Mouse (Mus musculus) limb, embryonic 11.5 days (tissue): Measurements from ENCODE around the gene Actr5. TPM values are rescaled to one million over a fixed set of nuclear protein-coding genes. Genes with fewer than 3 reads are reported as not detected.
A peak's percentile ranks its signal among the peaks of the same experiment; 100 is the strongest.

ENCODE experiments used
- ATAC-seq: fragments of 200-750 bp; cut with Nextera tagmentation; 2 replicates; pipeline ENCODE4 v1.8.0; 2017; ENCODE audit warnings: low read depth; ENCODE audit not compliant: insufficient number of reproducible peaks, low FRiP score, low TSS enrichment
- DNase-seq: peaks from one replicate; pipeline ENCODE4 v3.0.0-alpha.2; 2015; ENCODE audit warnings: low spot score
- H3K27ac ChIP-seq: fragments of 300-500 bp; sonication (generic); replicated peaks from 2 replicates; pipeline ENCODE4 v1.5.1; 2014; ENCODE audit warnings: low read depth, mild to moderate bottlenecking, low read length
- H3K27me3 ChIP-seq: fragments of 300-500 bp; sonication (generic); 2 replicates; pipeline ENCODE4 v1.6.1; 2014; ENCODE audit warnings: mild to moderate bottlenecking, low read length, mixed read lengths; ENCODE audit not compliant: control insufficient read depth, insufficient read depth
- H3K36me3 ChIP-seq: fragments of 300-500 bp; sonication (generic); 2 replicates; pipeline ENCODE4 v1.6.1; 2014; ENCODE audit warnings: mild to moderate bottlenecking, low read length, moderate library complexity, mixed read lengths; ENCODE audit not compliant: control insufficient read depth, insufficient read depth
- H3K4me1 ChIP-seq: fragments of 300-500 bp; sonication (generic); 2 replicates; pipeline ENCODE4 v1.6.1; 2014; ENCODE audit warnings: low read length, mixed read lengths; ENCODE audit not compliant: control insufficient read depth, insufficient read depth
- H3K4me2 ChIP-seq: fragments of 300-500 bp; sonication (generic); 2 replicates; pipeline ENCODE4 v1.6.1; 2014; ENCODE audit warnings: low read depth, mild to moderate bottlenecking, moderate library complexity; ENCODE audit not compliant: severe bottlenecking
- H3K4me3 ChIP-seq: fragments of 300-500 bp; sonication (generic); 2 replicates; pipeline ENCODE4 v1.5.1; 2014; ENCODE audit warnings: low read depth, low read length
- H3K9ac ChIP-seq: fragments of 300-500 bp; sonication (generic); 2 replicates; pipeline ENCODE4 v1.6.1; 2014; ENCODE audit warnings: mild to moderate bottlenecking, low read length
- H3K9me3 ChIP-seq: fragments of 300-500 bp; sonication (generic); 2 replicates; pipeline ENCODE4 v1.6.1; 2016; ENCODE audit warnings: low read length; ENCODE audit not compliant: control insufficient read depth
- WGBS: fragments of 180-500 bp; shearing (Covaris S2); extraction: QIAGEN DNeasy Blood & Tissue Kit; methylation state at CpG from one replicate; pipeline ENCODE4 v1.1.7; 2014; 5-methylcytosine and 5-hydroxymethylcytosine counted together
- polyA plus RNA-seq: library from polyadenylated mRNA; unstranded; fragments of >200 nt; fragmentation: Nextera tagmentation; extraction: Ambion mirVana; gene quantifications from 2 replicates; pipeline ENCODE4 v1.2.1, GENCODE M21; 2014

The Actr5 gene
- polyA plus RNA-seq, 1 experiment from 2014 or later, result 16.4 TPM

- under 1% methylated on average over 30 of the region's 30 CpGs for WGBS
- ATAC-seq, result no peak
- Histone ChIP-seq H3K27ac (no peak overlapping the region), H3K4me2 (peak overlapping the region; percentile 25; the same call in 1 of the 2 replicates), H3K4me1 (peaks cover 10% of the 10 kb centered on the region; the same call in 1 of the 2 replicates), H3K36me3 (no peaks in the 10 kb centered on the region), H3K27me3 (peaks cover 97% of the 10 kb centered on the region), H3K4me3 (no peak overlapping the region), H3K9me3 (no peaks in the 10 kb centered on the region), H3K9ac (no peak overlapping the region)
- no peak for DNase-seq
Observed at GRCm38 (mm10) chr2:158611326-158611719, 13.4 kb upstream of the Actr5 start.

- 3% methylated on average over 30 of the region's 30 CpGs for WGBS
- Histone ChIP-seq H3K36me3 (no peaks in the 10 kb centered on the region), H3K27me3 (peaks cover 97% of the 10 kb centered on the region), H3K4me1 (peaks cover 10% of the 10 kb centered on the region; the same call in 1 of the 2 replicates), H3K9me3 (no peaks in the 10 kb centered on the region), H3K9ac (no peak overlapping the region), H3K4me2 (no peak overlapping the region), H3K4me3 (no peak overlapping the region), H3K27ac (no peak overlapping the region)
- ATAC-seq (no peak), DNase-seq (peak; percentile 72)
Observed at GRCm38 (mm10) chr2:158611726-158612670, 12.7 kb upstream of the Actr5 start.

GRCm38 (mm10) chr2:158612671-158613250, 11.9 kb upstream of the Actr5 start:
- no peak overlapping the region for H3K4me3 ChIP-seq
- no peak overlapping the region for H3K9ac ChIP-seq
- peaks cover 10% of the 10 kb centered on the region; the same call in 1 of the 2 replicates for H3K4me1 ChIP-seq
- H3K9me3 ChIP-seq, result no peaks in the 10 kb centered on the region
- H3K27me3 ChIP-seq, result peaks cover 97% of the 10 kb centered on the region
- no peak for ATAC-seq
- WGBS, result 4% methylated on average over 10 of the region's 10 CpGs
- no peaks in the 10 kb centered on the region for H3K36me3 ChIP-seq
- H3K27ac ChIP-seq, result no peak overlapping the region
- no peak overlapping the region for H3K4me2 ChIP-seq
- DNase-seq, result peak; percentile 66

GRCm38 (mm10) chr2:158613541-158614417, 10.9 kb upstream of the Actr5 start:
- Histone ChIP-seq H3K9me3 (no peaks in the 10 kb centered on the region), H3K27ac (no peak overlapping the region), H3K4me2 (no peak overlapping the region), H3K36me3 (no peaks in the 10 kb centered on the region), H3K9ac (no peak overlapping the region), H3K27me3 (peaks cover 98% of the 10 kb centered on the region), H3K4me3 (no peak overlapping the region), H3K4me1 (peaks cover 10% of the 10 kb centered on the region; the same call in 1 of the 2 replicates)
- ATAC-seq, result no peak
- DNase-seq, result peak; percentile 78
- 3% methylated on average over 53 of the region's 53 CpGs for WGBS

GRCm38 (mm10) chr2:158614418-158614955, 10.2 kb upstream of the Actr5 start:
- no peak overlapping the region for H3K9ac ChIP-seq
- no peaks in the 10 kb centered on the region for H3K36me3 ChIP-seq
- under 1% methylated on average over 47 of the region's 47 CpGs for WGBS
- H3K4me3 ChIP-seq, result no peak overlapping the region
- H3K27me3 ChIP-seq, result peaks cover 98% of the 10 kb centered on the region
- no peak overlapping the region for H3K4me2 ChIP-seq
- ATAC-seq (no peak), DNase-seq (peak; percentile 44)
- peaks cover 10% of the 10 kb centered on the region; the same call in 1 of the 2 replicates for H3K4me1 ChIP-seq
- H3K9me3 ChIP-seq, result no peaks in the 10 kb centered on the region
- no peak overlapping the region for H3K27ac ChIP-seq

GRCm38 (mm10) chr2:158615161-158615680, 9.5 kb upstream of the Actr5 start:
- Histone ChIP-seq H3K27me3 (peaks cover 93% of the 10 kb centered on the region), H3K4me3 (no peak overlapping the region), H3K4me2 (no peak overlapping the region), H3K4me1 (peaks cover 10% of the 10 kb centered on the region; the same call in 1 of the 2 replicates), H3K9ac (no peak overlapping the region), H3K36me3 (no peaks in the 10 kb centered on the region), H3K9me3 (no peaks in the 10 kb centered on the region), H3K27ac (no peak overlapping the region)
- WGBS, result 2% methylated on average over 24 of the region's 24 CpGs
- peak; percentile 34 for DNase-seq
- ATAC-seq, result no peak

GRCm38 (mm10) chr2:158615702-158616101, 9.0 kb upstream of the Actr5 start:
- Histone ChIP-seq H3K9ac (no peak overlapping the region), H3K9me3 (no peaks in the 10 kb centered on the region), H3K4me2 (no peak overlapping the region), H3K27ac (no peak overlapping the region), H3K4me1 (peaks cover 8% of the 10 kb centered on the region; the same call in 1 of the 2 replicates), H3K36me3 (no peaks in the 10 kb centered on the region), H3K4me3 (no peak overlapping the region), H3K27me3 (peaks cover 88% of the 10 kb centered on the region)
- DNase-seq (peak; percentile 53), ATAC-seq (no peak)
- 5% methylated on average over 13 of the region's 13 CpGs for WGBS
